Mouse (Mus musculus): ENCODE results near the gene Fads6. TPM values are rescaled to one million over a fixed set of nuclear protein-coding genes. Genes with fewer than 3 reads are reported as not detected.

The Fads6 gene
- polyA plus RNA-seq, 1 experiment = 0.71 TPM

- 0 out of 2 replicates have a peak, but pooled peaks cover 3% of the 10 kb centered on the region for H3K4me1 ChIP-seq (ENCODE audit: control insufficient read depth, insufficient read depth, insufficient read length, low read length)
- no peak for TF ChIP-seq POLR2A (IDR thresholded peaks at IDR 0.05; ENCODE audit: low read depth, low read length)
- no peak for TF ChIP-seq CTCF (IDR thresholded peaks at IDR 0.05; ENCODE audit: extremely low read depth, insufficient read length, insufficient replicate concordance, low read depth, low read length)
- WGBS = 82% methylated on average over 12 of the region's 12 CpGs
- no peak overlapping the region for H3K4me3 ChIP-seq (ENCODE audit: low read depth, low read length)
- H3K27me3 ChIP-seq (ENCODE audit: control insufficient read depth, insufficient read depth, low read length) = no peaks in the 10 kb centered on the region
- H3K36me3 ChIP-seq (ENCODE audit: control insufficient read depth, insufficient read depth, low read length) = no peaks in the 10 kb centered on the region
- no peak overlapping the region for H3K27ac ChIP-seq (ENCODE audit: insufficient read depth, low read depth, low read length)
Observed at GRCm38 (mm10) chr11:115283891-115284620, 13.4 kb downstream of the Fads6 start.

GRCm38 (mm10) chr11:115283486-115283765, 14.0 kb downstream of the Fads6 start:
- Histone ChIP-seq H3K36me3 (ENCODE audit: control insufficient read depth, insufficient read depth, low read length) (no peaks in the 10 kb centered on the region), H3K4me1 (ENCODE audit: control insufficient read depth, insufficient read depth, insufficient read length, low read length) (0 out of 2 replicates have a peak, but pooled peaks cover 3% of the 10 kb centered on the region), H3K4me3 (ENCODE audit: low read depth, low read length) (no peak overlapping the region), H3K27me3 (ENCODE audit: control insufficient read depth, insufficient read depth, low read length) (no peaks in the 10 kb centered on the region), H3K27ac (ENCODE audit: insufficient read depth, low read depth, low read length) (no peak overlapping the region)
- 65% methylated on average over 9 of the region's 9 CpGs for WGBS
- no peak for TF ChIP-seq POLR2A (IDR thresholded peaks at IDR 0.05; ENCODE audit: low read depth, low read length)
- no peak for TF ChIP-seq CTCF (IDR thresholded peaks at IDR 0.05; ENCODE audit: extremely low read depth, insufficient read length, insufficient replicate concordance, low read depth, low read length)

GRCm38 (mm10) chr11:115282723-115283485, 14.6 kb downstream of the Fads6 start:
- H3K27ac ChIP-seq (ENCODE audit: insufficient read depth, low read depth, low read length) = no peak overlapping the region
- 81% methylated on average over 8 of the region's 8 CpGs for WGBS
- H3K36me3 ChIP-seq (ENCODE audit: control insufficient read depth, insufficient read depth, low read length) = no peaks in the 10 kb centered on the region
- no peak overlapping the region for H3K4me3 ChIP-seq (ENCODE audit: low read depth, low read length)
- H3K4me1 ChIP-seq (ENCODE audit: control insufficient read depth, insufficient read depth, insufficient read length, low read length) = 0 out of 2 replicates have a peak, but pooled peaks cover 3% of the 10 kb centered on the region
- TF ChIP-seq CTCF (IDR thresholded peaks at IDR 0.05; ENCODE audit: extremely low read depth, insufficient read length, insufficient replicate concordance, low read depth, low read length) (no peak), POLR2A (IDR thresholded peaks at IDR 0.05; ENCODE audit: low read depth, low read length) (no peak)
- H3K27me3 ChIP-seq (ENCODE audit: control insufficient read depth, insufficient read depth, low read length) = no peaks in the 10 kb centered on the region

GRCm38 (mm10) chr11:115282295-115282694, 15.2 kb downstream of the Fads6 start:
- Histone ChIP-seq H3K4me1 (ENCODE audit: control insufficient read depth, insufficient read depth, insufficient read length, low read length) (0 out of 2 replicates have a peak, but pooled peaks cover 3% of the 10 kb centered on the region), H3K27me3 (ENCODE audit: control insufficient read depth, insufficient read depth, low read length) (no peaks in the 10 kb centered on the region), H3K27ac (ENCODE audit: insufficient read depth, low read depth, low read length) (no peak overlapping the region), H3K4me3 (ENCODE audit: low read depth, low read length) (no peak overlapping the region), H3K36me3 (ENCODE audit: control insufficient read depth, insufficient read depth, low read length) (no peaks in the 10 kb centered on the region)
- 79% methylated on average over 8 of the region's 8 CpGs for WGBS
- TF ChIP-seq CTCF (IDR thresholded peaks at IDR 0.05; ENCODE audit: extremely low read depth, insufficient read length, insufficient replicate concordance, low read depth, low read length) (no peak), POLR2A (IDR thresholded peaks at IDR 0.05; ENCODE audit: low read depth, low read length) (no peak)

- 77% methylated on average over 1 of the region's 1 CpGs for WGBS
- no peaks in the 10 kb centered on the region for H3K27me3 ChIP-seq (ENCODE audit: control insufficient read depth, insufficient read depth, low read length)
- H3K4me1 ChIP-seq (ENCODE audit: control insufficient read depth, insufficient read depth, insufficient read length, low read length) = peaks cover 7% of the 10 kb centered on the region; the same call in 1 of the 2 replicates
- TF ChIP-seq POLR2A (IDR thresholded peaks at IDR 0.05; ENCODE audit: low read depth, low read length) = no peak
- TF ChIP-seq CTCF (IDR thresholded peaks at IDR 0.05; ENCODE audit: extremely low read depth, insufficient read length, insufficient replicate concordance, low read depth, low read length) = no peak
- H3K27ac ChIP-seq (ENCODE audit: insufficient read depth, low read depth, low read length) = no peak overlapping the region
- no peaks in the 10 kb centered on the region for H3K36me3 ChIP-seq (ENCODE audit: control insufficient read depth, insufficient read depth, low read length)
- no peak overlapping the region for H3K4me3 ChIP-seq (ENCODE audit: low read depth, low read length)
Observed at GRCm38 (mm10) chr11:115279726-115280125, 17.7 kb downstream of the Fads6 start.

GRCm38 (mm10) chr11:115278176-115278575, 19.3 kb downstream of the Fads6 start:
- 59% methylated on average over 6 of the region's 6 CpGs for WGBS
- TF ChIP-seq CTCF (IDR thresholded peaks at IDR 0.05; ENCODE audit: extremely low read depth, insufficient read length, insufficient replicate concordance, low read depth, low read length) (no peak), POLR2A (IDR thresholded peaks at IDR 0.05; ENCODE audit: low read depth, low read length) (no peak)
- Histone ChIP-seq H3K4me1 (ENCODE audit: control insufficient read depth, insufficient read depth, insufficient read length, low read length) (peaks cover 7% of the 10 kb centered on the region; the same call in 1 of the 2 replicates), H3K27me3 (ENCODE audit: control insufficient read depth, insufficient read depth, low read length) (no peaks in the 10 kb centered on the region), H3K27ac (ENCODE audit: insufficient read depth, low read depth, low read length) (no peak overlapping the region), H3K36me3 (ENCODE audit: control insufficient read depth, insufficient read depth, low read length) (no peaks in the 10 kb centered on the region), H3K4me3 (ENCODE audit: low read depth, low read length) (no peak overlapping the region)

- Histone ChIP-seq H3K36me3 (ENCODE audit: control insufficient read depth, insufficient read depth, low read length) (no peaks in the 10 kb centered on the region), H3K27me3 (ENCODE audit: control insufficient read depth, insufficient read depth, low read length) (no peaks in the 10 kb centered on the region), H3K4me3 (ENCODE audit: low read depth, low read length) (peak overlapping the region; percentile 85), H3K4me1 (ENCODE audit: control insufficient read depth, insufficient read depth, insufficient read length, low read length) (peaks cover 7% of the 10 kb centered on the region; the same call in 1 of the 2 replicates), H3K27ac (ENCODE audit: insufficient read depth, low read depth, low read length) (peak overlapping the region; percentile 97)
- WGBS = 11% methylated on average over 7 of the region's 7 CpGs
- TF ChIP-seq POLR2A (IDR thresholded peaks at IDR 0.05; ENCODE audit: low read depth, low read length) (no peak), CTCF (IDR thresholded peaks at IDR 0.05; ENCODE audit: extremely low read depth, insufficient read length, insufficient replicate concordance, low read depth, low read length) (no peak)
Observed at GRCm38 (mm10) chr11:115277604-115277975, 19.9 kb downstream of the Fads6 start.

Measured in small intestine, adult 2 months (tissue).